Mouse (Mus musculus): ENCODE results near the gene Pam.

DNA sequence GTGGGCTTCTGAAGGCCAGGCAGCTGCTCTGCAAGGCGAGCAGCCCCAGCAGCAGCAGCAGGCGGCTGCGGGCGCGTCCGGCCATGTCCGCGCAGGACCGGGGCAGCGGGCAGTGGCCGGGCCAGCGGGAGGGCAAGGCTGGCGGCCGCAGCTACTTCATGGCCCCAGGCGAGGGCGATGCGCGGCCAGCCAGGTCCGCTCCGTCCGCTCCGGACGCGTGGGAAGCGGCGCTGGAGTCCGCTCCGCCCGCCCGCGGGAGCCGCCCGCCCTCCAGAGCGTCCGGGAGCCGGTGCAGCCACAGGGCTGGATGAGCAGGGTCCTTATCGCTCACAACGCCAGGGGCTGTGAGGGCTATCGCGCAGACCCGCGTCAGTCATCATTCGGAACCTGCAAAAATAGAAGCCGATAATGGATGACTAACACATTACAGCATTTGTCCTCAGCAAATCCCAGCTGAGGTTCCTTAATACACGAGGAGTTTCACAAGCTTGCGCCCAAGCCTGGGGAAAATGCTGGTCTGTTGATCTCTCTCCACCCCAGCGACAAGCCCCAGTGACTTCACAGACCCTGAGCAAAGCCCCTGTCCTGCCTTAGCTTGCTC, 118.5 kb downstream of the Pam start:
- TF ChIP-seq CTCF (IDR thresholded peaks at IDR 0.05; ENCODE audit: borderline replicate concordance, insufficient read depth, low read length) = no peak
- TF ChIP-seq POLR2A (IDR thresholded peaks at IDR 0.05; ENCODE audit: low read depth, low read length) = peak; percentile 50

All from embryonic fibroblast, embryonic 13.5 days (primary cell).